Mouse (Mus musculus): Measurements from ENCODE around the gene Pcyt1b.

Pcyt1b gene

DNA sequence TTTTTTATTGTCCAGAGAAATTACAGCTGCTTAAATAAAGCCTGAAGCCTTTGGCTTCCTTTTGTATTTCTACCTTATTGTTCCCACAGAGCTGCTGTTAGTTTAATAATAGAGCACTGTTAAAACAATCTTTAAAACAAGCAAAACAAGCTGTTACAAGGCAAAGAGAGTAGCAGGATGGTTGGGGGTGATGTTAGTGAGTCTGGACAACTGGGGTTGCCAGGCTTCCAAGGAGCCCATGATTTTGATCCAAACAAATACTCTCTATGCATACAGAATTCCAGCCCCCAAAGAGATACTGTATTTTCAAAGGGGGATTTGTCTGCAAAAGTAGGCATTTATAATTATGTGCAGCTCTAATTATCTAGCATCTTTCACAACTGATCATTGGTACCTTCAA lies 77.7 kb downstream of the Pcyt1b start:
- DNase-seq (ENCODE audit: low read depth, low spot score), result no peak

DNA sequence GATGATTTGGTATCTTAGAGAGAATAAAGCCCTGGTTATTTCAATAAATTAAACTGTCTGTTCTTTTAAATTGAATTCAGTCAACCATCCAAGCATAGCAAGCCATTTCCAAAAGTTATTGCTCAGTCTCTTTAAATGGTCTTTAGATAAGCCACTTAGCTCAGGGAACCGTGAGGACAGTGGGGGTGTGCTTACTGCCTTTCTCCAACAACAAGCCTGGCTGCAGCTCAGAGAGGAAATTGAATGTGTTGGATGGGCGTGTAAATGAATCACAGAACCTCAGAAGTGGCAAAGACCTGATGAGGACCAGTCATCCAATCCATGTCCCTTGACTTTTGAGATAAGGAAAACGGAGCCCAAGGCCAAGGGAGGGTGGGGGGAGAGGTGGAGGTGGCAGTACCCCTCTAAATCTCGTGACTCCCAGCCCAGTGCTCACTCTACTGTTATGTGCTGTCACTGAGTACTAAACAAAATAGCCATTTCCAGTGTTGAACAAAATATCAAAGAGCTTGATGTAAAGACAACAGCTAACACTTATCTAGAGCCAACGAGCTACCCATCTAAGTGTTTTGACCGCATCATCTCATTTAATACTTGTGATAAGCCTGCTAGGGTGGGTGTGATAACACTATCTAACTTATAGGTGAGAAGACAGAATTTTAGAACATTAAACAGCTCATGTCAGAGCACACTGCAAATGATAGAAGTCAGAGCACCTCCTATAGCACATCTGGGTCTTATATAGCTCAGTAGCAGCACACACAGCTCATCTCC lies 78.5 kb downstream of the Pcyt1b start:
- DNase-seq (ENCODE audit: low read depth, low spot score), result no peak

DNA sequence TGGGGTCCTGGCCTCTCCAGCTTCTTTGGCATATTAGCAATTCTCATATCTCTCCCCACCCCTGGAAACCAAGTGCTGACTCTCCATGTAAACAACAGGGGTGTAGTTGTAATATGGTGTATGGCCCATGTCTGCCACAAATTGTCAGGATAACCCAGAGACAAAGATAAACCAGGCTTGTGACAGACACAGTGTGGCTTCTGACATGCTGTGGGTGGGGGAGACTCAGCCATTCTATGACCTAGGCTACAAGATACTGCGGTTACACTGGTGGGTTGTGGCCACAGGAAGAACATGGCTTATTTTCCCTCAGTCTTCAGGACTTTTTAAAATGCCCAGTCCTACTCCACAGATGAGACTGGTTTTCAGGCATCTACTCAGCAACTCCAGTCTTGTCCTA lies 94.5 kb downstream of the Pcyt1b start:
- no peak for DNase-seq (ENCODE audit: low read depth, low spot score)

DNA sequence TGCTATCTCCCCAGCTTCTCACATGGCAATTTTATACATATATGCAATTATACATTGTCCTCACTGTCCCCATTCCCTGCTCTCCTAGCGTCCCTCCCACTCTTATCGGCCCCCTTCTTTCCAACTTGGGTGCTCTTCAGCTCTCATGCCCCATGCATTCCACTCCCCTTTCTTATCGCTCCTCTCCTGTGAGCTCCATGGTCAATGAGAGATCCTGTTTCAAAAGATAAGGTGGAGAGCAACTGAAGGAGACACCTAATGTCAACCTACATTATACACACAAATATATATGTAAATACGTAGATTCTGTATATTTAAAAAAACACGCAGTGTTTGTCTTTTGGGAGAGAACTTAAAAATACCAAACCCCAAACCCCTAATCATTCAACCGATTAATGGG lies 95.9 kb downstream of the Pcyt1b start:
- DNase-seq (ENCODE audit: low read depth, low spot score), result no peak

DNA sequence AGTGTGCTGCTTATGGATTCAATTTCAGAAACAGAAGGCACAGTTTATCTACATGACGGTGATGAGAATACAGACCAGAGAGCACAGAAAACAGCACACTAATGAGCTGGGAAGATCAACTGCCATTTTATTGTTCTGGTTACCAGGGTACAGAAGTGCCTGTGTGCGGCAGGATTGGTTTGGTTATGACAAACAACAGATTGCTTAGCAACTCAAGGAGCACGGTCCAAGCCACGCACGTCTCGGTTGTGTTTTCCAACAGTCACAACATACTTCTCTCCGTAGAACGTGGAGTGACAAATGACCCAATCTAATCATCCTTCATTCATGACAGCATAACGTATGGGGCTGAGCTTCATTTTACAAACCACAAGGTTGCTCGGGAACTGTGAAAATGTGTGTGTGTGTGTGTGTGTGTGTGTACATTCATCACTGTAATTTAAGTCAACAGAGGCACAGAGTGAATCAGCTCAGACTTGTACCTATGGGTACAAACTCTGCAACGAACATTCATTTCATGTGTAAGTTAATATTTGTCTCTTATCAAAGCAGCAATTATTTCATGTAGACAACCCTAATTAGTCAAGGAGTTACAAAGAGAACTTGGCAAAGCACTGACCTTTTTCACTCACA lies 100.7 kb downstream of the Pcyt1b start:
- DNase-seq (ENCODE audit: low read depth, low spot score), result peak; percentile 20

DNA sequence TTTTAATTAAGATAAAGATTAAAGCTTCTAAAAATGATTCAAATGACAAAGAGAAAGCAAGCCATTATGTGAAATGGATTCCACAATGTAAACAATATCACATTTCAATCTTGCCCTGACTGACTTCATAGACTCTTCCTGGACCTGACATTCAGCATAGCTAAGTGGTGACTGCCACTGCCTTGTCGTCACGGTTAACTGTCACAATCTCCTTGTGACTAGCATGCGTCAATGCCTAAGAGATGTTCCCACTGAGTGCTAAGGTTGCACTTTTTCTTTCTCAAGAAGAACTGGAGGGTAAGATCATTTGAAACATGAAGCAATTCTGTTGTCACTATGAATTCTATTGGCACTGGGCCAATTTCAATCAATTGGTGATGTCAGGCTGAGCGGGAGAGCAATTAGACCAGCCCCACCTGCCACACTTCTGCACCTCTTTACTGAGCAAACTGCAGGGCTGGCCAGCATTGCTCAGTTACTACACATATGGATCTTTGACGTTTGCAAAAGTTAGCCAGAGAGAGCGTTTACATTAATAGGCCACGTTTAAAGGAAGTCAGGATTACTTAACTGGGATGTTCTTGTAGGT lies 102.3 kb downstream of the Pcyt1b start:
- DNase-seq (ENCODE audit: low read depth, low spot score), result no peak

DNA sequence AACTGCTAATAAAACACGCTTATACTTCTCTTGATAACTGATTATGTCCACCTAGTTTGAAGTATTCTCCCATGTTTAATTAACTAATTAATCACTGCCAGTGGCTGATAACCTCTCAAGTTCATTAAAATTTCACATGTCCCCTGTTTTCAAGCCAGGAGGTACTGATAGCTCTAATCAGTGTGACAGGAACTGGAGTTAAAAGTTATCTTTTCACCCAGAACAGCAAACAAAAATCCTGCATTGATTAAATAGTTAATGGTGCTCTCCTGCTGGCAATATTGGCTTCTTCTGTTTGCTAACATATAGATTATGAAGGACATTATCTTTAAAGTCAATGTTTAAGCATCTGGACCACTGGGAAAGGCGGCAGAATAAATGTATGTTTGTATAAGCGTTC lies 106.1 kb downstream of the Pcyt1b start:
- DNase-seq (ENCODE audit: low read depth, low spot score), result no peak

DNA sequence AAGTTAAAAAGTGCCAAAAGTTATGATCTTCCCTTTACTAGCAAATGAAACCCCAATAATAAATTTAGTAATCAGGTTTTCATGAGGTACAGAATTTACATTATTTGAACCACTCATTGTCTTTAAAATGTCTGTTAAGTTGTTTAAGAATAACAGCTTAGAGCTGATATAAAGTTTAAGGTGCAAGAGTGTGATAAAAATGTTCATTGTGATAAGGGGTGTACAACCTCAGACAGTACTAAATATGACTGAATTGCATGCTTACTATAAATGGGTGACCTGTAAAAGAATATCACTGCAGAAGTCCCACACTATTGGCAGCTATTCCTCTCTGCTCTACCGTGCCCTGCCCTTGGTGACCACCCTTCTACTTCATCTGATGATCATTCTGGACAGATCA lies 134.9 kb downstream of the Pcyt1b start:
- no peak for DNase-seq (ENCODE audit: low read depth, low spot score)

DNA sequence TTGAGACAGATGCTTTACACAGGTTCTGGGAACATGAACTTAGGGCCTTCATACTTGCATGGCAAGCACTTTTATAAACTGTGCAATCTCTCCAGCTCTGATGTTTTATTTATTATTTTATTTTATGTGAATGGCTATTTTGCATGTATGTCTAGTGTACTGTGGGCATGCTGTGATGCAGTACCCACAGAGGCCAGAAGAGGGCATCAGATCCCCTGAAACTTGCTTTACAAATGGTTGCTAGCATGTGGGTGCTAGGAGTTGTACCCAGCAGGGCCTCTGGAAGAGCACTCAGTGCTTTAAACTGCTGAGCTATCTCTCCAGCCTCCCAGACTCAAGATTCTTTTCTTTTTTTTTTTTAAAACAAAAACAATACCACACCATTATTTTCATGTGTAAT lies 138.5 kb downstream of the Pcyt1b start:
- peak; percentile 12 for DNase-seq (ENCODE audit: low read depth, low spot score)
